Mouse (Mus musculus) left cerebral cortex, postnatal 10 days (tissue): ENCODE data around the gene Antxr1. TPM values are rescaled to one million over a fixed set of nuclear protein-coding genes. Genes with fewer than 3 reads are reported as not detected.
"Not testable (repeated sequence)": the region's sequence is repeated elsewhere in the genome, so short reads cannot be mapped to it uniquely, and the experiment has no call there.

ENCODE experiments used
- DNase-seq, 2 experiments: peaks; one replicate each; pipeline ENCODE4 v3.0.0; 2021 to 2022; ENCODE audit warnings: low spot score in 2 of 2, mixed read lengths in 1 of 2; ENCODE audit errors: extremely low spot score in 1 of 2
- intact Hi-C: fragments of 180-260 bp; cut with DNase I; formaldehyde crosslinking; loops from one replicate; pipeline ENCODE4 v1.15.1; 2025
- total RNA-seq, 2 experiments: library from RNA; stranded (reverse); gene quantifications; 2 replicates each; pipeline ENCODE4 v1.2.3; 2021

Antxr1 gene
- total RNA-seq, 2 experiments from 2014 or later: 18.0 TPM

DNA sequence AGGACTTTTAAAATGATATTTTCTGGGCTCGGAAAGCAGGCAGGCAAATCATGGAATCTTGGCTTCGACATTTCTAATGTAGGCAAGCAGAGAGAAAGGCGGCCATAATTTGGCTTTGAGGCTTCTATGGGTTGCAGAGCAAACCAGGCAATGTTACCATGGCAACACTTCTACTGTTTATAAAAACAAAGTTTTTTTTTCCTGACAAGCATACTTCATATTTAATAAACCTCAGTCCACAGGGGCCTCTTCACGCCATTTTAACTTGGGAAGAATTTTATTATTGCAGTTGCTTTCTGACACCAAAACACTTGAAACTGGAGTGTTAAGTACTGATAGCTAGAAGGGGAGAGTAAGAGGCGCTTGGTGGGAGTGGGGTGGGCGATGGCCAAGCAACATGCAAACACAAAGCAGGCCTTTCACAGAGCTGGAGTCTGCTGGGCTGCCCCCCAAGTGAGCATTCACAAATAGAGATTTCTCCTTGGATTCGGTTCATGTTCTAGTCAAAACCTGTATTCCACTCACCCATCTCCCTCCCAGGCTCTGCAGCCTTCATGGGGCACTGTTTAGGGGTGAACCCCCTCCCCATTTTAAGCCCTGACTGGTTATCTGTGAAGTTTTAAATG, 235.8 kb downstream of the Antxr1 start:
- DNase-seq: peak; percentile 40 to 41
- intact Hi-C loops: loop anchor here (2.0 to 5.0 kb wide), 2 partner anchors 287 to 413 kb away; no protein-coding TSS in a partner anchor

DNA sequence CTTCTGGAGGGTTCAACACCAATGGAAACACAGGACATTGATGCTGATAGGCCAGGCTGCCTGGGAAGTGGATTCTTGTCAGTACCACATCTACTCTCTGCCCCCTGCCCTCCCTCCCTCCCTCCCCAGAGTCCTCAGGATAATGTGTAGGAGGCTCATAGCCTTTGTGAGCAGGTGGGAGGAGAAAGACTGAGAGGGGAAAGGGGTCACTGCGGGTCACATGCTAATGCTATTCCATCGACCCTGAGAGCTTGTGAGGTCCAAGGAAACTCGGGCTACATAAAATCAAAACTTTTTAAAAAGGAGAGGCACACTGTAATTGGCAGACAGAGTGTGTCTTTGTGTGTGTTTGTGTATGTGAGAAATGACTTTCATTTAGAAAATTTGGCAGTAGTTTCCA, 236.4 kb downstream of the Antxr1 start:
- intact Hi-C loops: no loop called here
- DNase-seq: no peak

DNA sequence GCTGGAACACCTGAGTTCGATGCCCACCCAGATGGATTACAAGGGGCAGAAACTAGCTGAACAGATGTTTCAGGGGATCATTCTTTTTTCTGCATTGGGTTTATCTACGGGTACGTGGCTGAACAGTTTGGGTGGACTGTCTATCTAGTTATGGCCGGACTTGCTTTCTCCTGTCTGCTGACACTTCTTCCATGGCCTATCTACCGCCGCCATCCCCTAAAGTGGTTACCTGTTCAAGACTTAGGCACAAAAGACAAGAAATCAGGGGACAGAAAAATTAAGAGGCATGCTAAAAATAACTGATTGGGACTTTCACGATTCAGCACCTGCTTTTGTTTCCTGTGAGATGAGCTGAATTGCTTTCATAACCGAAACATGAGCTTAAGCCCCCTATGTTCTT, 242.0 kb downstream of the Antxr1 start:
- intact Hi-C loops, DNase-seq: not testable (repeated sequence)

DNA sequence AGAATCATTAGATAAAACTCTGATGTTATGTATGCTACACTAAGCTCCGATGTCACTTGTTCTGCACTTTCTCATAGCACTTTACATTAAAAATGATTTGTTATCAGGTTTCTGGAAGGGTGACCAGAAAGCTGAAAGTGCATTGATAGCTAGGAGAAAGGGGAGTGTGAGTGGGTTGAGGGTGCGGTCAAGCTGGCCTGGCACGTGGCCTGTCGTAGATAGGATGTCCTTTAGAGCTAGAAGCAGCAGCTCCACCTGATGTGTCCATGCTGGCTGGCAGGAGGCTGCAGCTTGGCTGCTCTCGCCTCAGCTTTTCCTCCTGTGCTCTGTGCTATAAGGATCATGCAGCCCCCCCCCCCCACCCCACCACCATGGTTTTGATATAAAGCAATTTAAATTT, 243.1 kb downstream of the Antxr1 start:
- intact Hi-C loops: no loop called here

DNA sequence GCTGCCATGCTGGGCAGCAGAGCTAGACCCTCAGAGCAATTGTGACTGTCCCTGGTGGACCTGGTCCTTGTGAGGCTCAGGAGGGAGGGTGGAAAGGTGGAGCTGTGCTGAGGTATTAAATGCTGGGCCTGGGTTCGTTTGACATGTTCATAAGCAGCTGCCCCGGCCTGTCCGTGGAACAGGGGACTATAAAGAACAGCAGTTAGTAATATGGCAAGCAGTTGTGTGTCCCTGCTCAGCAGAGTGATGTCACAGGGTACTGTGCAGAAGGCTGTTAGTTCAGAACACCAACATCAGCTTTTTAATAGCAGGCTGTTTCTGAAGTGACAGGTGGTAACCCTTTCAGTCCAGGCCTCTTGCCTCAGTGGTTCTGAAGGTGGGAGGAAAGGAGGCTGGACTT, 244.7 kb downstream of the Antxr1 start:
- DNase-seq: no peak
- intact Hi-C loops: no loop called here

More for the DNA sequence above, 243.1 kb downstream of the Antxr1 start:
- DNase-seq: peak in 1 of 2 experiments; percentile 18

DNA sequence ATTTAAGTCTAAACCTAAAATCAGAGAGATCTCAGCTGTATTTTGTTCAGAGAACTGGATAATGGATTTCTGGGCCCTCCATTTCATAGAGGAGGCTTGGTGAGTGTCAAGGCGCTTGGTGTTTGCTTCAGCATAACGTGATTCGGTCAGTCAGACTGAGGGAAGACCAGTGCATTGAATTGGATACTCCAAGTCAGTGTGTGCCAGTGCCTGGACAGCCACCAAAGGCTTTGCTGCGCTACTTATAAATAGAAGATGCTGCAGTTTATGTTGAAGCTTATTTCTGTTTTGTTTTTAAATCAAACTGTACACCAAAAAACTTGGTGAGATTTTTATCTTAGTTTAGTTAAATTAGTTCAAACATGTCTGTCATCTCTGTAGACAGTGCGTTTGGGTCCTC, 247.3 kb downstream of the Antxr1 start:
- intact Hi-C loops: no loop called here
- DNase-seq: no peak

DNA sequence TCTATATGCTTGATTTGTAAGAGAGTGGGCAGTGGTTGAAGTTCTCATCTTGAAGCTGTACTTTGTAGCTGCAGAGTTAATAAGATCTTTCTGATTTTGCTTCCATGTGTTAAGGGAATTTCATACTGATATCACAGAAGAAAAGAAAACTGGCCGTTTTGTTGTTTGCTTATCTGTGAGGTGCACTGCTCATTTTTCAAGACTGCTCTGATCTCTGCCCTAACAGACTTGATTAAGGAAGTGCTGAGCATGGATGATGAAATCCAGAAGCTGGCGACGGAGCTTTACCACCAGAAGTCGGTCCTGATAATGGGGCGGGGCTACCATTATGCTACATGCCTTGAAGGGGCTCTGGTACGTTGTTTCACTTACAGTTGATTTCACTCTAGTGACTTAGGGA, 250.6 kb downstream of the Antxr1 start:
- DNase-seq: no peak
- intact Hi-C loops: no loop called here

Other genes starting within 250 kb of the Antxr1 start
- gene D6Ertd527e, start 231.1 kb downstream of the Antxr1 start, total RNA-seq: not detected
- not detected for gene Gkn1, start 15.1 kb upstream of the Antxr1 start, total RNA-seq
- gene Gkn2, start 37.5 kb upstream of the Antxr1 start, total RNA-seq: not detected
- gene Gkn3, start 53.1 kb upstream of the Antxr1 start, total RNA-seq: 1 to 10 TPM; 3.0 to 3.6 TPM
- not detected for gene Bmp10, start 93.2 kb upstream of the Antxr1 start, total RNA-seq
- gene Arhgap25, start 197.4 kb upstream of the Antxr1 start, total RNA-seq: 1 to 10 TPM; 6.1 to 6.4 TPM